Mouse (Mus musculus): Measurements from ENCODE around the gene Zmiz2.
"Not testable (repeated sequence)": the region's sequence is repeated elsewhere in the genome, so short reads cannot be mapped to it uniquely, and the experiment has no call there.

Zmiz2 gene

GRCm38 (mm10) chr11:6419156-6419555, 30.3 kb downstream of the Zmiz2 start:
- peak in 1 of 2 experiments; percentile 23 for DNase-seq (ENCODE audit: low spot score in 2 of 2)

GRCm38 (mm10) chr11:6420283-6420703, 31.4 kb downstream of the Zmiz2 start:
- no peak for DNase-seq (ENCODE audit: low spot score in 2 of 2)

- DNase-seq (ENCODE audit: low spot score in 2 of 2) = no peak
Observed at GRCm38 (mm10) chr11:6420722-6421350, 32.0 kb downstream of the Zmiz2 start.

- DNase-seq (ENCODE audit: low spot score in 2 of 2) = no peak
Observed at GRCm38 (mm10) chr11:6430186-6430585, 41.3 kb downstream of the Zmiz2 start.

- peak; percentile 40 to 57 for DNase-seq (ENCODE audit: low spot score in 2 of 2)
Observed at GRCm38 (mm10) chr11:6436442-6436841, 47.6 kb downstream of the Zmiz2 start.

GRCm38 (mm10) chr11:6437667-6438066, 48.8 kb downstream of the Zmiz2 start:
- no peak for DNase-seq (ENCODE audit: low spot score in 2 of 2)

- no peak for DNase-seq (ENCODE audit: low spot score in 2 of 2)
Observed at GRCm38 (mm10) chr11:6440171-6440570, 51.3 kb downstream of the Zmiz2 start.

- no peak for DNase-seq (ENCODE audit: low spot score in 2 of 2)
Observed at GRCm38 (mm10) chr11:6442566-6442965, 53.7 kb downstream of the Zmiz2 start.

GRCm38 (mm10) chr11:6443102-6443501, 54.2 kb downstream of the Zmiz2 start:
- DNase-seq (ENCODE audit: low spot score in 2 of 2) = no peak

GRCm38 (mm10) chr11:6443727-6444076, 54.8 kb downstream of the Zmiz2 start:
- DNase-seq (ENCODE audit: low spot score in 2 of 2) = no peak

- peak; percentile 100 for DNase-seq (ENCODE audit: low spot score in 2 of 2)
Observed at GRCm38 (mm10) chr11:6444077-6444853, 55.4 kb downstream of the Zmiz2 start, which contains the start of gene H2afv. Gene H2afv, minus strand, starts transcription at chr11:6444443.

GRCm38 (mm10) chr11:6445441-6445840, 56.6 kb downstream of the Zmiz2 start:
- DNase-seq (ENCODE audit: low spot score in 2 of 2) = no peak

GRCm38 (mm10) chr11:6445951-6446350, 57.1 kb downstream of the Zmiz2 start:
- no peak for DNase-seq (ENCODE audit: low spot score in 2 of 2)

GRCm38 (mm10) chr11:6447493-6447892, 58.6 kb downstream of the Zmiz2 start:
- DNase-seq (ENCODE audit: low spot score in 2 of 2) = no peak

- not testable (repeated sequence) for DNase-seq (ENCODE audit: low spot score in 2 of 2)
Observed at GRCm38 (mm10) chr11:6448155-6448554, 59.3 kb downstream of the Zmiz2 start.

Data from right cerebral cortex, postnatal 10 days (tissue).